ENCODE assay signal across 8 mouse cellular contexts in the genomic region with DNA sequence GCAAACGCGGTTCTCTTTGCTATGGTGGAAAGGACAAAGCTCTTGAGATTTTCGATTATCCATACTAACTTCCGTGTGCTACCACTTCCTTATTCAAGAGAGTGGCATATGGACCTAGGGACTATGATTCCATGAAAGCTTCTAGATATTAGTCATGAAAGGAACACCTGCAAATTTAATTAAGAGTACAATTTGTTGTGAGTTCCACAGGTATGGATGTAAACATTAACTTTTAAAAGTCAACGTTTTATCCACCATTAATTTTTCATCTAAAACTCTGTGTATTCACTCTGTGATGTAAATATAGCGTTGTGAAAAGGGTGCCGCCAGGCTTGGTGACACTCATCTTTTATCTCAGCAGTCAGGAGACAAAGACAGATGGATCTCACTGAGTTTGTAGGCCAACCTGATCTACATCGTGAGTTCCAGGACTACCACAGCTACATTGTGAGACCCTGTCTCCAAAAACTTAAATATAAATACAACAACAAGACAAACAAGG. TPM values are rescaled to one million over a fixed set of nuclear protein-coding genes. Genes with fewer than 3 reads are reported as not detected.
DNase-seq lines count a peak whose midpoint lies in the region; ATAC-seq and TF ChIP-seq lines count a peak whose summit lies in the region.

No protein-coding gene starts in this region.

- no peaks in the 10 kb centered on the region for H3K27me3 ChIP-seq in erythroblast, embryonic 14.5 days (ENCODE audit: control insufficient read depth)
- no peaks in the 10 kb centered on the region for H3K27me3 ChIP-seq in forebrain, embryonic 15.5 days
- no peaks in the 10 kb centered on the region for H3K27me3 ChIP-seq in liver, postnatal 0 days (ENCODE audit: insufficient read depth, low read length)

- no peak for TF ChIP-seq EP300 in liver, postnatal 0 days (IDR thresholded peaks at IDR 0.05; ENCODE audit: low read depth)

- H3K4me2 ChIP-seq in forebrain, embryonic 15.5 days (replicated peaks), result peak overlapping the region; percentile 60
- H3K4me2 ChIP-seq in liver, postnatal 0 days (ENCODE audit: low read depth, low read length), result peak overlapping the region; percentile 94

- H3K4me3 ChIP-seq in erythroblast, embryonic 14.5 days (replicated peaks), result peak overlapping the region; percentile 76
- peak overlapping the region; percentile 76 for H3K4me3 ChIP-seq in forebrain, embryonic 15.5 days
- H3K4me3 ChIP-seq in liver, postnatal 0 days (ENCODE audit: low read depth, low read length), result peak overlapping the region; percentile 89

- 0 out of 2 replicates have a peak overlapping the region, but pooled peaks have one; percentile 63 for H3K27ac ChIP-seq in forebrain, embryonic 15.5 days (replicated peaks)
- H3K27ac ChIP-seq in liver, postnatal 0 days (ENCODE audit: low read depth), result peak overlapping the region; percentile 87

- no peak for TF ChIP-seq CTCF in liver, postnatal 0 days (IDR thresholded peaks at IDR 0.05; ENCODE audit: low read depth)

- 20% methylated on average over 8 of the region's 8 CpGs for WGBS in forebrain, embryonic 15.5 days
- WGBS in liver, postnatal 0 days (ENCODE audit: insufficient replicate concordance), result 3% methylated on average over 8 of the region's 8 CpGs

- peaks cover 22% of the 10 kb centered on the region for H3K4me1 ChIP-seq in erythroblast, embryonic 14.5 days (ENCODE audit: control insufficient read depth)
- peaks cover 8% of the 10 kb centered on the region for H3K4me1 ChIP-seq in forebrain, embryonic 15.5 days
- H3K4me1 ChIP-seq in liver, postnatal 0 days (ENCODE audit: insufficient read depth), result peaks cover 22% of the 10 kb centered on the region

- no peaks in the 10 kb centered on the region for H3K9me3 ChIP-seq in erythroblast, embryonic 14.5 days (ENCODE audit: control insufficient read depth, low read length)
- H3K9me3 ChIP-seq in forebrain, embryonic 15.5 days, result no peaks in the 10 kb centered on the region
- no peaks in the 10 kb centered on the region for H3K9me3 ChIP-seq in liver, postnatal 0 days (ENCODE audit: low read length)

- H3K9ac ChIP-seq in forebrain, embryonic 15.5 days (replicated peaks), result peak overlapping the region; percentile 66
- H3K9ac ChIP-seq in liver, postnatal 0 days (replicated peaks), result peak overlapping the region; percentile 81

- H3K36me3 ChIP-seq in erythroblast, embryonic 14.5 days (ENCODE audit: control insufficient read depth), result peaks cover 3% of the 10 kb centered on the region
- no peaks in the 10 kb centered on the region for H3K36me3 ChIP-seq in forebrain, embryonic 15.5 days
- no peaks in the 10 kb centered on the region; the same call in 1 of the 2 replicates for H3K36me3 ChIP-seq in liver, postnatal 0 days (replicated peaks; ENCODE audit: insufficient read depth, low read length)

- DNase-seq in liver, postnatal 0 days, result no peak
- DNase-seq in left cerebral cortex, adult 11 months (ENCODE audit: low spot score), result no peak
- DNase-seq in cerebellum, postnatal 25 days, result no peak
- DNase-seq in frontal cortex, adult 2 months (ENCODE audit: extremely low spot score in 1 of 2, low spot score in 1 of 2), result no peak

- ATAC-seq in erythroblast, adult 5-6 weeks (replicated peaks; ENCODE audit: low FRiP score, poor library complexity, severe bottlenecking), result no peak
- ATAC-seq in CD4-positive, CD25-positive, alpha-beta regulatory T cell, adult 4 months, result peak; percentile 27
- peak; percentile 17 for ATAC-seq in forebrain, embryonic 15.5 days (replicated peaks)
- no peak for ATAC-seq in liver, postnatal 0 days

RNA-seq across cellular contexts. Expression of a gene that starts 0.8 kb away (rescaled TPM):
- 0.05 and 0.13 TPM in 2 replicates for polyA plus RNA-seq in erythroblast, embryonic 14.5 days (2012)
- total RNA-seq in erythroblast, adult 5-6 weeks (2015; ENCODE audit: low replicate concordance), result 2.1 and 15.8 TPM in 2 replicates
- total RNA-seq in erythroblast, adult 5-6 weeks (2017; ENCODE audit: low replicate concordance), result 0.84 and 6.5 TPM in 2 replicates
- 10 to 100 TPM; 44.8 to 46.9 TPM for polyA plus RNA-seq in CD4-positive, CD25-positive, alpha-beta regulatory T cell, adult 4 months (2017; shearing (Covaris generic))
- polyA plus RNA-seq in forebrain, embryonic 15.5 days (2015; fragmentation: Nextera tagmentation; extraction: Ambion mirVana), result 10.9 and 11.3 TPM in 2 replicates
- 2.7 and 3.5 TPM in 2 replicates for polyA plus RNA-seq in liver, postnatal 0 days (2015; fragmentation: Nextera tagmentation; extraction: Ambion mirVana)
- polyA plus RNA-seq in frontal cortex, adult 2 months (2012; rRNA removed), result 2.9 and 3.5 TPM in 2 replicates

RNA-seq across cellular contexts. Expression of a gene that starts 39.4 kb away (rescaled TPM):
- 0.03 and 0.04 TPM in 2 replicates for polyA plus RNA-seq in erythroblast, embryonic 14.5 days (2012)
- 4.0 and 5.4 TPM in 2 replicates for total RNA-seq in erythroblast, adult 5-6 weeks (2015; ENCODE audit: low replicate concordance)
- total RNA-seq in erythroblast, adult 5-6 weeks (2017; ENCODE audit: low replicate concordance), result 1.7 and 4.0 TPM in 2 replicates
- polyA plus RNA-seq in CD4-positive, CD25-positive, alpha-beta regulatory T cell, adult 4 months (2017; shearing (Covaris generic)), result 10 to 100 TPM; 41.9 to 43.0 TPM
- polyA plus RNA-seq in forebrain, embryonic 15.5 days (2015; fragmentation: Nextera tagmentation; extraction: Ambion mirVana), result 12.5 and 13.0 TPM in 2 replicates
- polyA plus RNA-seq in liver, postnatal 0 days (2015; fragmentation: Nextera tagmentation; extraction: Ambion mirVana), result 3.1 and 4.7 TPM in 2 replicates
- 3.0 and 4.2 TPM in 2 replicates for polyA plus RNA-seq in frontal cortex, adult 2 months (2012; rRNA removed)

RNA-seq across cellular contexts. Expression of a gene that starts 45.8 kb away (rescaled TPM):
- 0.01 TPM in 1 of 2 replicates, not detected in the other for polyA plus RNA-seq in erythroblast, embryonic 14.5 days (2012)
- total RNA-seq in erythroblast, adult 5-6 weeks (2015; ENCODE audit: low replicate concordance), result 9.4 and 13.3 TPM in 2 replicates
- 3.8 and 5.2 TPM in 2 replicates for total RNA-seq in erythroblast, adult 5-6 weeks (2017; ENCODE audit: low replicate concordance)
- 10 to 100 TPM; 20.8 to 21.6 TPM for polyA plus RNA-seq in CD4-positive, CD25-positive, alpha-beta regulatory T cell, adult 4 months (2017; shearing (Covaris generic))
- 2.0 and 2.4 TPM in 2 replicates for polyA plus RNA-seq in forebrain, embryonic 15.5 days (2015; fragmentation: Nextera tagmentation; extraction: Ambion mirVana)
- 0.85 and 1.2 TPM in 2 replicates for polyA plus RNA-seq in liver, postnatal 0 days (2015; fragmentation: Nextera tagmentation; extraction: Ambion mirVana)
- 2.8 and 3.4 TPM in 2 replicates for polyA plus RNA-seq in frontal cortex, adult 2 months (2012; rRNA removed)

Comparison
In these comparisons a context has a peak if more than half of its experiments do, and no peak if none do; other contexts are left out.
1. ATAC-seq: peak in CD4-positive, CD25-positive, alpha-beta regulatory T cell, adult 4 months (single experiment) and forebrain, embryonic 15.5 days (single experiment); none in erythroblast, adult 5-6 weeks (single experiment) and liver, postnatal 0 days (single experiment).
2. Peak in every context shown above with its lines, with median percentiles within 50 percentile points of each other: H3K4me3 ChIP-seq.